Mouse (Mus musculus): ENCODE measurements around the gene Naa16.

DNA sequence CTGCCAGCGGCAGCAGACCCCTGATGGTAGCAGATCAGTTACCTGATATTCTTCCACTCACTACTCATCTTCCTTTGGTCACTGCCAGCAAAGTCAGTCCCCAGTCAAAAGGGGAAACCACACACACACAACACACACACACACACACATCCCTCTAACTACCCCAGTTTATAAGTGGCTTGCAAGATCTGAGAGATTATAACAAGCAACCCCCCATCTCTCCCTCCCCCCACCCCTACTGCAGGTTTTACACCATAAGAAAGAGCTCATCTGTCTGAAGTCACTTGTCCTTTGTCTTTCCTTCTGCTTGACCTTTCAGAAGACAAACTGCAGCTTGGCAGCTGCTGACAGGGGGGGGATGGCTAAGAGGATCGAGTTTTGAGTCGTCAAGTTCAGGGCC lies 115.1 kb downstream of the Naa16 start:
- no peak for TF ChIP-seq CTCF (IDR thresholded peaks at IDR 0.05; ENCODE audit: low read depth, low read length)
- no peak for TF ChIP-seq POLR2A (IDR thresholded peaks at IDR 0.05; ENCODE audit: insufficient read depth, low read length)
- 0 out of 2 replicates have a peak, but pooled peaks have one; percentile 50 for TF ChIP-seq EP300 (IDR thresholded peaks at IDR 0.05; ENCODE audit: insufficient read depth, low read depth, low read length)

All from ES-Bruce4 (cell line).